Mouse (Mus musculus) CD4-positive, CD25-positive, alpha-beta regulatory T cell (primary cell): Measurements from ENCODE around the gene Atf7ip2. TPM values are rescaled to one million over a fixed set of nuclear protein-coding genes. Genes with fewer than 3 reads are reported as not detected.

Experiments used
- polyA plus RNA-seq: library from polyadenylated mRNA; unstranded; fragments of 100-300 nt; shearing (Covaris generic); gene quantifications from one replicate; pipeline ENCODE4 v1.2.1, GENCODE M21; 2017

Gene Atf7ip2
- not detected for polyA plus RNA-seq

DNA sequence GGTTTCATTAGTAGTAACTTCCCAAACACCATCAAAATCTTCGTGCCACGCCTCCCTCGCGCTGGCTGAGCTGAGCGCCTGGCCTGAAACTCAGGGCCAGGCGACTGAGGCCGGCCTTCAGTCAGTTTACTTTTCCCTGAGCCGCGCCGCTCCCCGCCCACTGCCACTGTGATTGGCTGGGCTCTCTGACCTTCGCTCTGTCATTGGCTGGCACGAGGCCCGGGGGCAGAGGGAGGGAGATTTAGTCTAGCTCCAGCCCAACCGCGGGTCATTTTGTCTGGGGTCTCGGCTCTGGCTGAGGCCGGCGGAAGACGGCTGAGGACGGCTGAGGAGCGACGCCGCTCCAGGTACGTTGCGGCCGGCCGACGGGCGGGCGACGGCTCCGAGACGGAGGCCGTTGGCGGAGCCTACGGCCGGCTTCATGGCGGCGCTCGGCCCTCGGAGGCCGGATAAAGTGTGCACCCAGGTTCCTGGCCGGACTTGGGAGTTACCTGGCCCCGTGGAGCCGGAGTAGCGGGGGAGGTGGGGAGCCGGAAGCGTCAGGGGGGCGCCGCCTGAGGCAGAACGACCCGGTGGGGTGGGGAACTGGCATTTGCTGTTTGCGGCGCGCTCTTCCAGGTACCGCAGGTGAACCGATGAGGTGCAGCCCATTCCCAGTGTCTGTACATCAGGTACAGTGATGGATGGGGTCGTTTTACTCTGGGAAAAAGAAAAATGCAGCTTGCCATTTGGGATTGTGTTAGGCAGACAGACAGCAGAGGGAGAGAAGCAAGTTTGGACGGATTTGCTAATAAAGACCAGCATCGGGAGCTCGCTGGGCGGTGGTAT lies at the start of gene Atf7ip2:
Atf7ip2 (plus strand) TSS at position 34 of the 828 bp plus-strand sequence.

DNA sequence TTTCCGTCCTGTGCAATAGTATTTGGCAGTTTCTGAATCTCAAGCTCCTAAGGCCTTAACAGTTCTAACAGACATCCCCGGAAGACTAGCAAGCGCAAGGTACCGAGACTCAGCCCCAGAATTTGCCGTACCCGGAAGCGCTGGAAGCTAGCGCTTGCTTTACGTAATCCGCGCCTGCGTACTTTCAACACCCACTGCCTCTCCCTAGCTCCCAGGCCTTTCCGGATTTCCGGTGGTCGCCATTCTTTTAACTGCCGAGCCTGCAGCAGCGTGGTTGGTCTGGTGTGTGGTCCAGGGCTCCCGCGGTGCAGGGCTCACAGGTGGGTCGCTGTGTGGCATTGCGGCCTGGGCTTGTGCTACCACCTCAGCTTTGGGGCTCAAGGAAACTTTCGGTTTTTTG lies 22.5 kb upstream of the Atf7ip2 start, which contains the start of gene Rpl39l:
Rpl39l (plus strand) TSS at position 222 of the 400 bp plus-strand sequence.

Other genes with a start within 250 kb of the Atf7ip2 start
- gene Grin2a, start 197.2 kb upstream of the Atf7ip2 start, polyA plus RNA-seq: 0.04 TPM
- 2.2 TPM for gene Rpl39l, start 22.5 kb upstream of the Atf7ip2 start, polyA plus RNA-seq
- not detected for gene Emp2, start 121.3 kb downstream of the Atf7ip2 start, polyA plus RNA-seq
- not detected for gene Tekt5, start 202.8 kb downstream of the Atf7ip2 start, polyA plus RNA-seq
- 87.4 TPM for gene Nubp1, start 219.2 kb downstream of the Atf7ip2 start, polyA plus RNA-seq